Mouse (Mus musculus): ENCODE data around the gene Hoxc11.

Hoxc11 gene

GRCm38 (mm10) chr15:102954192-102955006 lies at the start of gene Hoxc11:
Gene Hoxc11 (plus strand): TSS chr15:102954427.
- DNase-seq (ENCODE audit: low spot score in 2 of 2) = no peak

- DNase-seq (ENCODE audit: low spot score in 2 of 2) = no peak
Observed at GRCm38 (mm10) chr15:102904946-102905345, 49.3 kb upstream of the Hoxc11 start.

GRCm38 (mm10) chr15:102909536-102909935 lies 44.7 kb upstream of the Hoxc11 start:
- DNase-seq (ENCODE audit: low spot score in 2 of 2) = no peak

GRCm38 (mm10) chr15:102910038-102910437 lies 44.2 kb upstream of the Hoxc11 start:
- DNase-seq (ENCODE audit: low spot score in 2 of 2) = no peak

- no peak for DNase-seq (ENCODE audit: low spot score in 2 of 2)
Observed at GRCm38 (mm10) chr15:102910496-102911095, 43.6 kb upstream of the Hoxc11 start.

GRCm38 (mm10) chr15:102913038-102913585 lies 41.1 kb upstream of the Hoxc11 start:
- no peak for DNase-seq (ENCODE audit: low spot score in 2 of 2)

- no peak for DNase-seq (ENCODE audit: low spot score in 2 of 2)
Observed at GRCm38 (mm10) chr15:102917972-102918572, 36.2 kb upstream of the Hoxc11 start.

GRCm38 (mm10) chr15:102918611-102919265 lies 35.5 kb upstream of the Hoxc11 start:
- no peak for DNase-seq (ENCODE audit: low spot score in 2 of 2)

- DNase-seq (ENCODE audit: low spot score in 2 of 2) = no peak
Observed at GRCm38 (mm10) chr15:102919336-102920180, 34.7 kb upstream of the Hoxc11 start.

- DNase-seq (ENCODE audit: low spot score in 2 of 2) = no peak
Observed at GRCm38 (mm10) chr15:102920619-102921018, 33.6 kb upstream of the Hoxc11 start.

GRCm38 (mm10) chr15:102921053-102922011 lies 32.9 kb upstream of the Hoxc11 start, which contains the start of gene Hoxc13:
Gene Hoxc13 (plus strand): TSS chr15:102921103.
- DNase-seq (ENCODE audit: low spot score in 2 of 2) = no peak

- DNase-seq (ENCODE audit: low spot score in 2 of 2) = no peak
Observed at GRCm38 (mm10) chr15:102922012-102922362, 32.2 kb upstream of the Hoxc11 start.

GRCm38 (mm10) chr15:102922636-102923500 lies 31.4 kb upstream of the Hoxc11 start:
- no peak for DNase-seq (ENCODE audit: low spot score in 2 of 2)

- DNase-seq (ENCODE audit: low spot score in 2 of 2) = no peak
Observed at GRCm38 (mm10) chr15:102927032-102927645, 27.1 kb upstream of the Hoxc11 start.

GRCm38 (mm10) chr15:102931706-102932358 lies 22.4 kb upstream of the Hoxc11 start:
- DNase-seq (ENCODE audit: low spot score in 2 of 2) = no peak

GRCm38 (mm10) chr15:102934438-102934837 lies 19.8 kb upstream of the Hoxc11 start:
- no peak for DNase-seq (ENCODE audit: low spot score in 2 of 2)

GRCm38 (mm10) chr15:102934897-102935296 lies 19.3 kb upstream of the Hoxc11 start:
- DNase-seq (ENCODE audit: low spot score in 2 of 2) = no peak

Measured in right cerebral cortex, adult 2 months (tissue).